Mouse (Mus musculus): ENCODE results near the gene Limd2. TPM values are rescaled to one million over a fixed set of nuclear protein-coding genes. Genes with fewer than 3 reads are reported as not detected.

The Limd2 gene
- polyA plus RNA-seq, 1 experiment from 2014 or later, result 222 TPM

Other genes starting within 250 kb of the Limd2 start
- gene Cyb561, start 207.5 kb downstream of the Limd2 start, polyA plus RNA-seq (2015; fragmentation: Nextera tagmentation; extraction: Ambion mirVana), result 32.3 and 32.5 TPM in 2 replicates
- gene Ace, start 192.9 kb downstream of the Limd2 start, polyA plus RNA-seq (2015; fragmentation: Nextera tagmentation; extraction: Ambion mirVana), result 2.3 and 2.5 TPM in 2 replicates
- 0.08 TPM in 1 of 2 replicates, not detected in the other for gene Ace3, start 166.2 kb downstream of the Limd2 start, polyA plus RNA-seq (2015; fragmentation: Nextera tagmentation; extraction: Ambion mirVana)
- gene Kcnh6, start 152.7 kb downstream of the Limd2 start, polyA plus RNA-seq (2015; fragmentation: Nextera tagmentation; extraction: Ambion mirVana), result 0.57 and 0.59 TPM in 2 replicates
- gene Dcaf7, start 124.0 kb downstream of the Limd2 start, polyA plus RNA-seq (2015; fragmentation: Nextera tagmentation; extraction: Ambion mirVana), result 118 and 120 TPM in 2 replicates
- 7.2 and 7.3 TPM in 2 replicates for gene Taco1, start 94.8 kb downstream of the Limd2 start, polyA plus RNA-seq (2015; fragmentation: Nextera tagmentation; extraction: Ambion mirVana)
- 14.2 TPM in 2 replicates for gene Map3k3, start 76.2 kb downstream of the Limd2 start, polyA plus RNA-seq (2015; fragmentation: Nextera tagmentation; extraction: Ambion mirVana)
- gene Gm10840, start within 50 bp of the Limd2 start, polyA plus RNA-seq (2015; fragmentation: Nextera tagmentation; extraction: Ambion mirVana), result 0.74 and 1.3 TPM in 2 replicates
- gene Strada, start 41.3 kb upstream of the Limd2 start, polyA plus RNA-seq (2015; fragmentation: Nextera tagmentation; extraction: Ambion mirVana), result 30.1 and 32.2 TPM in 2 replicates
- gene Ccdc47, start 55.5 kb upstream of the Limd2 start, polyA plus RNA-seq (2015; fragmentation: Nextera tagmentation; extraction: Ambion mirVana), result 88.5 and 97.6 TPM in 2 replicates
- 102 and 103 TPM in 2 replicates for gene Ddx42, start 56.1 kb upstream of the Limd2 start, polyA plus RNA-seq (2015; fragmentation: Nextera tagmentation; extraction: Ambion mirVana)
- 39.2 and 39.7 TPM in 2 replicates for gene Ftsj3, start 95.2 kb upstream of the Limd2 start, polyA plus RNA-seq (2015; fragmentation: Nextera tagmentation; extraction: Ambion mirVana)
- gene Psmc5, start 95.3 kb upstream of the Limd2 start, polyA plus RNA-seq (2015; fragmentation: Nextera tagmentation; extraction: Ambion mirVana), result 274 and 283 TPM in 2 replicates
- gene Smarcd2, start 112.1 kb upstream of the Limd2 start, polyA plus RNA-seq (2015; fragmentation: Nextera tagmentation; extraction: Ambion mirVana), result 12.7 and 13.2 TPM in 2 replicates
- 0.08 and 0.10 TPM in 2 replicates for gene Tcam1, start 115.8 kb upstream of the Limd2 start, polyA plus RNA-seq (2015; fragmentation: Nextera tagmentation; extraction: Ambion mirVana)
- gene Gh, start 141.0 kb upstream of the Limd2 start, polyA plus RNA-seq (2015; fragmentation: Nextera tagmentation; extraction: Ambion mirVana), result not detected in 2 replicates
- gene Cd79b, start 153.9 kb upstream of the Limd2 start, polyA plus RNA-seq (2015; fragmentation: Nextera tagmentation; extraction: Ambion mirVana), result 0.56 and 0.77 TPM in 2 replicates
- gene Scn4a, start 192.4 kb upstream of the Limd2 start, polyA plus RNA-seq (2015; fragmentation: Nextera tagmentation; extraction: Ambion mirVana), result not detected in 2 replicates
- gene Prr29, start 204.6 kb upstream of the Limd2 start, polyA plus RNA-seq (2015; fragmentation: Nextera tagmentation; extraction: Ambion mirVana), result not detected in 2 replicates
- gene Icam2, start 227.2 kb upstream of the Limd2 start, polyA plus RNA-seq (2015; fragmentation: Nextera tagmentation; extraction: Ambion mirVana), result 11.3 and 13.9 TPM in 2 replicates